Mouse (Mus musculus): Measurements from ENCODE around the gene Alpk1.

DNA sequence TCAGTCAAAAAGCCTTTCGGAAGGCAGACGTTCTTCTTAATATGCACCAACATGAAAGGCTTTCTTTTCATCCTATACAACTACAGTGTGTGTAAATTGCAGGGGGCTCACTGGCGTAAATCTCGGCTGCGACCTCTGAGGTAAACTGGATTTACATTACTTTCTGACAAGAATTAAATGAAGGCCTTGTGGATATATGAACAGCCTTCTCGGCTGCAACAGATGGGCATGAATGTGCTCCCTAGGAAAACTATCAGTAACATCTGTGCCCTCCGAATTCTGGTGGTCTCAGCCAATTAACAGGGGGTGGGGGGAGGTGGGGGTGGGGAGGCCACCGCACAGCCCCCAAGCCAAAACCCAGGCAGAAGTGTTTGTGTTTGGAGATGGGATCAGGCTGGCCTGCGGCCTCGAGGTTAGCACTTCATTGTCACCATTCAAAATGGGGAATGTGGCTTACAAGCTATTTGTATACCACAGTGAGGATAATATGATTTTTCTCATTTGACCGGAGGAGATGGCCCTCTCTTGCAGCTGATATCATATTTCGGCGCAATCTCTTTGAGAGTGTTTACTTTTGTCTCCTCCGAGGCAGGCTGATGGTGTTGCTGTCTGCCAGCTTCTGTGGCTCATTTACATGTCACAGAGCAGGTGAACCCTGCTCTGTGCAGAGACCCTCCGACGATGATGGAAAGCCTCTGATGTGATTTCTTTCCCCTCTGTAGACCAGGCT lies 34.3 kb downstream of the Alpk1 start:
- TF ChIP-seq CTCF (IDR thresholded peaks at IDR 0.05; ENCODE audit: insufficient read depth, low read depth, low read length) = no peak
- TF ChIP-seq POLR2A (IDR thresholded peaks at IDR 0.05; ENCODE audit: insufficient read depth, low read depth, low read length) = no peak

All from olfactory bulb, adult 2 months (tissue).